Mouse (Mus musculus): ENCODE data around the gene Magi1. TPM values are rescaled to one million over a fixed set of nuclear protein-coding genes. Genes with fewer than 3 reads are reported as not detected.

Gene Magi1
- total and polyA plus RNA-seq, 3 experiments = not detected

- Histone ChIP-seq H3K4me3 (replicated peaks in 1 of 3; ENCODE audit: low read depth in 2 of 3, low read length in 2 of 3, poor library complexity in 1 of 3) (no peak overlapping the region), H3K27me3 (replicated peaks) (no peaks in the 10 kb centered on the region), H3K36me3 (replicated peaks in 1 of 2; ENCODE audit: control insufficient read depth in 1 of 2, insufficient read depth in 1 of 2, low read length in 1 of 2) (no peaks in the 10 kb centered on the region), H3K4me2 (ENCODE audit: insufficient read depth, low read depth, poor library complexity, severe bottlenecking) (no peak overlapping the region), H3K9me3 (replicated peaks; ENCODE audit: low read length) (peaks cover 55% of the 10 kb centered on the region), H3K27ac (ENCODE audit: insufficient read depth, low read depth) (no peak overlapping the region), H3K9ac (ENCODE audit: insufficient read depth, low read depth) (no peak overlapping the region), H3K79me2 (replicated peaks; ENCODE audit: control insufficient read depth, extremely low read depth, insufficient read depth, poor library complexity, severe bottlenecking) (no peaks in the 10 kb centered on the region), H3K4me1 (ENCODE audit: control insufficient read depth in 1 of 2, insufficient read depth in 2 of 2) (no peaks in the 10 kb centered on the region)
- no peak for DNase-seq (ENCODE audit: extremely low read depth)
- TF ChIP-seq HCFC1 (IDR thresholded peaks at IDR 0.05; ENCODE audit: low read depth, low read length) (no peak), MAFK (IDR thresholded peaks at IDR 0.05; ENCODE audit: insufficient replicate concordance, low read length) (no peak), IRF4 (IDR thresholded peaks at IDR 0.05; ENCODE audit: low read depth, low read length) (no peak), RCOR1 (conservative IDR thresholded peaks at IDR 0.05; ENCODE audit: low read depth, low read length) (no peak), NELFE (IDR thresholded peaks at IDR 0.05; ENCODE audit: low read depth, low read length) (no peak), UBTF (IDR thresholded peaks at IDR 0.05; ENCODE audit: low read depth, low read length) (no peak), MEF2A (IDR thresholded peaks at IDR 0.05; ENCODE audit: borderline replicate concordance, low read depth, low read length) (no peak), JUN (IDR thresholded peaks at IDR 0.05; ENCODE audit: insufficient read depth, low read depth, low read length) (no peak), USF1 (IDR thresholded peaks at IDR 0.05; ENCODE audit: low read depth, low read length) (no peak), GABPA (IDR thresholded peaks at IDR 0.05; ENCODE audit: insufficient replicate concordance, low read depth, low read length) (no peak), ZMIZ1 (IDR thresholded peaks at IDR 0.05; ENCODE audit: low read depth, low read length) (no peak), USF2 (conservative IDR thresholded peaks at IDR 0.05; ENCODE audit: low read depth, low read length) (no peak), CHD1 (IDR thresholded peaks at IDR 0.05; ENCODE audit: low read depth, low read length) (no peak), ELF1 (IDR thresholded peaks at IDR 0.05; ENCODE audit: low read depth, low read length) (no peak), CTCF (conservative IDR thresholded peaks at IDR 0.05 in 1 of 2, IDR thresholded peaks at IDR 0.05 in 1 of 2; ENCODE audit: low read depth in 2 of 2, low read length in 2 of 2) (no peak), MAX (IDR thresholded peaks at IDR 0.05; ENCODE audit: low read length) (no peak), TCF12 (IDR thresholded peaks at IDR 0.05; ENCODE audit: low read depth, low read length) (no peak), MAZ (IDR thresholded peaks at IDR 0.05; ENCODE audit: low read depth, low read length) (no peak)
- in situ Hi-C loops (cut with MboI; ENCODE audit: low pct_ligation_motif_present, low pct_unique_long_range_greater_than_20kb, low sequenced_read_pairs) = no loop called here
- dilution Hi-C loops (cut with MboI; ENCODE audit: extremely low pct_ligation_motif_present, extremely low pct_unique_long_range_greater_than_20kb, low sequenced_read_pairs) = no loop called here
Measured at GRCm38 (mm10) chr6:94069421-94069820, 214.3 kb downstream of the Magi1 start.

DNA sequence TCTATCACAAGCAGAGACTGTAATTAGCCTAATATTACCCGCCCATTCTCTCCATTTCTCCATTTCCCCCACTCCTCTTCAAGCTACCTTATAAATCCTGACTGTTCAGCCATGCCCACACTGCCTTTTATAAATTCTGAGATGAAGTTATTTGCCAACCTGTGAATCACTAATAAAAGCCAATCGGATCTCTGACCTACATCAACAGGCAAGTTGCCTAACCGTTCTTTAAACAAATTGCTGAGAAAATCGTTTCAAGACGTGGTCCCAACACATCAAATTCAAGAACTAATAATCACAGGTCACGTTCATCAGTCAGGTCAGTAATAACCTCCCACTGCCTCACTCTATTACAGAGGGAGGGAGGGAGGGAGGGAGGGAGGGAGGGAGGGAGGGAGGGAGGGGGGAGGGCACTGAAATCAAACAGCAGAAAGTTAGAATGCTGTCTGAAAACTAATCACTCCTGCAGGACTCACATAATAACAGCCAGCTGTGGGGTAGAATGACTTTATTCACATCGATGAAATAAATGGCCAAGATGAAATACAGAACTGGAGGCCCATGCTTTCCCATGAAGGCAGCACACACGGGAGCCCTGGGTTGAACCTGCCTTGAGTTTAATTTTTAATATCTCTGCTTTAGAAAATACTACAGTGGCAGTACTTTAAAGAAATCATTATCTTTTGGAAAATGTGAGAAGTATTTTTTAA, 215.8 kb downstream of the Magi1 start:
- TF ChIP-seq ZNF384 (IDR thresholded peaks at IDR 0.05; ENCODE audit: low read depth, low read length) (no peak), SIN3A (IDR thresholded peaks at IDR 0.05; ENCODE audit: low read length) (no peak), E2F4 (IDR thresholded peaks at IDR 0.05; ENCODE audit: insufficient replicate concordance, low read depth, low read length) (no peak), UBTF (IDR thresholded peaks at IDR 0.05; ENCODE audit: low read depth, low read length) (no peak)
- in situ Hi-C loops (cut with MboI; ENCODE audit: low pct_ligation_motif_present, low pct_unique_long_range_greater_than_20kb, low sequenced_read_pairs) = no loop called here

More for the DNA sequence above, 215.8 kb downstream of the Magi1 start:
- Histone ChIP-seq H3K4me3 (replicated peaks in 1 of 3; ENCODE audit: low read depth in 2 of 3, low read length in 2 of 3, poor library complexity in 1 of 3) (no peak overlapping the region), H3K4me2 (ENCODE audit: insufficient read depth, low read depth, poor library complexity, severe bottlenecking) (no peak overlapping the region), H3K27me3 (replicated peaks) (no peaks in the 10 kb centered on the region), H3K27ac (ENCODE audit: insufficient read depth, low read depth) (no peak overlapping the region), H3K4me1 (ENCODE audit: control insufficient read depth in 1 of 2, insufficient read depth in 2 of 2) (no peaks in the 10 kb centered on the region), H3K9ac (ENCODE audit: insufficient read depth, low read depth) (no peak overlapping the region), H3K9me3 (replicated peaks; ENCODE audit: low read length) (peaks cover 63% of the 10 kb centered on the region), H3K79me2 (replicated peaks; ENCODE audit: control insufficient read depth, extremely low read depth, insufficient read depth, poor library complexity, severe bottlenecking) (no peaks in the 10 kb centered on the region), H3K36me3 (replicated peaks in 1 of 2; ENCODE audit: control insufficient read depth in 1 of 2, insufficient read depth in 1 of 2, low read length in 1 of 2) (no peaks in the 10 kb centered on the region)
- DNase-seq (ENCODE audit: extremely low read depth) = no peak
- dilution Hi-C loops (cut with MboI; ENCODE audit: extremely low pct_ligation_motif_present, extremely low pct_unique_long_range_greater_than_20kb, low sequenced_read_pairs) = no loop called here

All from CH12.LX (cell line).